Mouse (Mus musculus) MEL (cell line): Measurements from ENCODE around the gene Sv2b.

Experiments
- ETS1 ChIP-seq: IDR thresholded peaks from 2 replicates; pipeline ENCODE4 v1.6.1; 2012; ENCODE audit warnings: low read depth, mild to moderate bottlenecking, inconsistent platforms, low read length, improper control_type of control experiment, moderate library complexity
- GATA1 ChIP-seq: IDR thresholded peaks from 2 replicates; pipeline ENCODE4 v1.6.1; 2011; ENCODE audit warnings: low read depth, low read length, improper control_type of control experiment
- MAX ChIP-seq: IDR thresholded peaks from 2 replicates; pipeline ENCODE4 v1.6.1; 2011; ENCODE audit warnings: low read length, improper control_type of control experiment
- MYB ChIP-seq: IDR thresholded peaks from 2 replicates; pipeline ENCODE4 v1.6.1; 2011; ENCODE audit warnings: mild to moderate bottlenecking, low read depth, low read length, improper control_type of control experiment
- NELFE ChIP-seq: IDR thresholded peaks from 2 replicates; pipeline ENCODE4 v1.6.1; 2011; ENCODE audit warnings: low read depth, low read length, improper control_type of control experiment
- NRF1 ChIP-seq: IDR thresholded peaks from 2 replicates; pipeline ENCODE4 v1.6.1; 2014; ENCODE audit warnings: low read depth, mild to moderate bottlenecking, inconsistent platforms, low read length, improper control_type of control experiment, moderate library complexity; ENCODE audit not compliant: poor library complexity, insufficient read depth, severe bottlenecking
- POLR2A ChIP-seq, 2 experiments: IDR thresholded peaks; 2 replicates each; pipeline ENCODE4 v1.6.1; 2011 to 2012; ENCODE audit warnings: low read length in 2 of 2, mild to moderate bottlenecking in 2 of 2, control low read depth in 1 of 2, improper control_type of control experiment in 1 of 2, low read depth in 1 of 2, moderate library complexity in 1 of 2; ENCODE audit not compliant: control insufficient read depth in 1 of 2, insufficient read depth in 1 of 2, poor library complexity in 1 of 2
- SIN3A ChIP-seq: IDR thresholded peaks from 2 replicates; pipeline ENCODE4 v1.6.1; 2012; ENCODE audit warnings: low read length, improper control_type of control experiment, inconsistent platforms
- TBP ChIP-seq: IDR thresholded peaks from 2 replicates; pipeline ENCODE4 v1.8.0; 2011; ENCODE audit warnings: low read depth, low read length, improper control_type of control experiment

DNA sequence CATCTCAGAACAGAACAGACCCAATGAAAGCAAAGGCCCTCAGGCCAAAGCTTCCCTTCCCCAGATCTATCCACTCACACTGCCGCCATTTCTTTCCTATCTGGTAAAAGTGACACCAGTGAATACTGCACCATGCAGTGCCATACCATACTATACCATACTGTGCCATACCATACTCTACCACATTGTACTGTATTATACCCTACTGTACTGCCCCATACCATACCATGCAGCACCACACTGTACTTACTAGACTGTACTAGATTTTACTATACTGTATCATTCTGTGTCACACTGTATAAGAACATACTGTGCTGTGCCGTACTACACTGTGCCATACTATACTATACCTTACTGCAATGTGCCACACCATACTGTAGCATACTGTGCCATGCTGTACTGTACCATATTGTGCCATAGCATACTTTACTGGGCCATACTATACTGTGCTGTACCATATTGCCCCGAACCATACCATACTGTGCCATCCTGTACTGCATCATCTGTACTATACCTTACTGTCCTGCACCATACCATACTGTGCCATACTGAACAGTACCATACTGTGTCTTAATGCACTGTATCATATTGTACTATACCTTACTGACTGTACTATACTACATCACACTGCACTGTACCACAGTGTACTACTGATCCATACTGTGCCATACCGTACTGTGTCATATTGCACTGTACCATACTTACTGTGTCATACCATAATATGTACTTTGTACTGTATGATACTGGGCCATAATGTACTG lies 114.7 kb downstream of the Sv2b start:
- TF ChIP-seq ETS1 (no peak), MAX (no peak), TBP (no peak), GATA1 (no peak), NRF1 (no peak), SIN3A (no peak), POLR2A (IDR thresholded peaks at IDR 0.05; ENCODE audit: control insufficient read depth in 1 of 2, insufficient read depth in 1 of 2, low read depth in 1 of 2, low read length in 2 of 2, poor library complexity in 1 of 2) (no peak), NELFE (no peak), MYB (no peak)
